In genomic region chr16:22163456-22163851, GRCm38 (mm10) we compare ENCODE assay signal across 8 mouse cellular contexts. TPM values are rescaled to one million over a fixed set of nuclear protein-coding genes. Genes with fewer than 3 reads are reported as not detected.
DNase-seq lines count a peak whose midpoint lies in the region; ATAC-seq and TF ChIP-seq lines count a peak whose summit lies in the region.

No protein-coding gene starts in this region.

- H3K9me3 ChIP-seq in E14TG2a.4 (ENCODE audit: low read length) = no peaks in the 10 kb centered on the region
- H3K9me3 ChIP-seq in forebrain, embryonic 11.5 days (ENCODE audit: control insufficient read depth, low read length) = no peaks in the 10 kb centered on the region
- no peaks in the 10 kb centered on the region for H3K9me3 ChIP-seq in hindbrain, embryonic 15.5 days
- H3K9me3 ChIP-seq in liver, embryonic 12.5 days (replicated peaks) = no peaks in the 10 kb centered on the region
- H3K9me3 ChIP-seq in neural tube, embryonic 11.5 days (ENCODE audit: control insufficient read depth, low read length) = no peaks in the 10 kb centered on the region

- 1% methylated on average over 25 of the region's 27 CpGs for WGBS in forebrain, embryonic 11.5 days
- 0% methylated on average over 27 of the region's 27 CpGs for WGBS in hindbrain, embryonic 15.5 days
- under 1% methylated on average over 26 of the region's 27 CpGs for WGBS in liver, embryonic 12.5 days (ENCODE audit: insufficient replicate concordance)
- WGBS in neural tube, embryonic 11.5 days = under 1% methylated on average over 25 of the region's 27 CpGs

- peaks cover 6% of the 10 kb centered on the region for H3K27me3 ChIP-seq in E14TG2a.4 (ENCODE audit: insufficient read depth, low read length)
- H3K27me3 ChIP-seq in forebrain, embryonic 11.5 days (ENCODE audit: control insufficient read depth, insufficient read depth, low read length) = no peaks in the 10 kb centered on the region
- H3K27me3 ChIP-seq in hindbrain, embryonic 15.5 days = no peaks in the 10 kb centered on the region
- H3K27me3 ChIP-seq in liver, embryonic 12.5 days (replicated peaks) = peaks cover 64% of the 10 kb centered on the region
- H3K27me3 ChIP-seq in neural tube, embryonic 11.5 days (ENCODE audit: control insufficient read depth, insufficient read depth, low read length) = no peaks in the 10 kb centered on the region

- peak; percentile 50 for DNase-seq in adrenal gland, postnatal 10 days
- no peak for DNase-seq in adrenal gland, postnatal 25 days
- DNase-seq in forebrain, embryonic 11.5 days (ENCODE audit: low spot score) = peak; percentile 80
- peak; percentile 75 for DNase-seq in neural tube, embryonic 11.5 days (ENCODE audit: low spot score)
- DNase-seq in spleen, adult 18-20 months = no peak

- H3K27ac ChIP-seq in forebrain, embryonic 11.5 days (ENCODE audit: low read depth, low read length) = peak overlapping the region; percentile 88
- peak overlapping the region; percentile 78 for H3K27ac ChIP-seq in hindbrain, embryonic 15.5 days (replicated peaks)
- peak overlapping the region; percentile 66; the same call in 1 of the 2 replicates for H3K27ac ChIP-seq in liver, embryonic 12.5 days
- peak overlapping the region; percentile 91 for H3K27ac ChIP-seq in neural tube, embryonic 11.5 days (ENCODE audit: low read depth, low read length)

- H3K4me2 ChIP-seq in forebrain, embryonic 11.5 days (ENCODE audit: low read depth, low read length, severe bottlenecking) = peak overlapping the region; percentile 83
- peak overlapping the region; percentile 93 for H3K4me2 ChIP-seq in hindbrain, embryonic 15.5 days
- peak overlapping the region; percentile 77 for H3K4me2 ChIP-seq in liver, embryonic 12.5 days
- H3K4me2 ChIP-seq in neural tube, embryonic 11.5 days (ENCODE audit: low read depth) = peak overlapping the region; percentile 91

- peak overlapping the region; percentile 90 for H3K4me3 ChIP-seq in E14TG2a.4 (replicated peaks; ENCODE audit: low read length)
- H3K4me3 ChIP-seq in forebrain, embryonic 11.5 days (ENCODE audit: low read depth, low read length) = peak overlapping the region; percentile 97
- H3K4me3 ChIP-seq in hindbrain, embryonic 15.5 days = peak overlapping the region; percentile 100
- H3K4me3 ChIP-seq in liver, embryonic 12.5 days = peak overlapping the region; percentile 67
- H3K4me3 ChIP-seq in neural tube, embryonic 11.5 days (ENCODE audit: low read depth, low read length) = peak overlapping the region; percentile 99

- H3K9ac ChIP-seq in forebrain, embryonic 11.5 days (ENCODE audit: low read length) = peak overlapping the region; percentile 99
- H3K9ac ChIP-seq in hindbrain, embryonic 15.5 days = peak overlapping the region; percentile 82
- peak overlapping the region; percentile 74; the same call in 1 of the 2 replicates for H3K9ac ChIP-seq in liver, embryonic 12.5 days
- H3K9ac ChIP-seq in neural tube, embryonic 11.5 days (ENCODE audit: low read length) = peak overlapping the region; percentile 94

- peak; percentile 70 for ATAC-seq in forebrain, embryonic 11.5 days (replicated peaks; ENCODE audit: low FRiP score)
- ATAC-seq in hindbrain, embryonic 15.5 days (ENCODE audit: low FRiP score, low read depth) = peak; percentile 74
- ATAC-seq in liver, embryonic 12.5 days = peak; percentile 24; the same call in 1 of the 2 replicates
- peak; percentile 69 for ATAC-seq in neural tube, embryonic 11.5 days (ENCODE audit: insufficient read depth, low FRiP score, low TSS enrichment)

- TF ChIP-seq CTCF in E14TG2a.4 (conservative IDR thresholded peaks at IDR 0.05; ENCODE audit: low read length) = no peak

- 0 out of 2 replicates have a peak, but pooled peaks cover 8% of the 10 kb centered on the region for H3K36me3 ChIP-seq in E14TG2a.4 (ENCODE audit: insufficient read depth, low read length)
- no peaks in the 10 kb centered on the region for H3K36me3 ChIP-seq in forebrain, embryonic 11.5 days (ENCODE audit: control insufficient read depth, insufficient read depth, low read length)
- H3K36me3 ChIP-seq in hindbrain, embryonic 15.5 days = no peaks in the 10 kb centered on the region
- H3K36me3 ChIP-seq in liver, embryonic 12.5 days = no peaks in the 10 kb centered on the region
- H3K36me3 ChIP-seq in neural tube, embryonic 11.5 days (ENCODE audit: control insufficient read depth, insufficient read depth, low read length) = no peaks in the 10 kb centered on the region

- peaks cover 39% of the 10 kb centered on the region for H3K4me1 ChIP-seq in E14TG2a.4 (replicated peaks; ENCODE audit: low read depth, low read length)
- peaks cover 2% of the 10 kb centered on the region; the same call in 1 of the 2 replicates for H3K4me1 ChIP-seq in forebrain, embryonic 11.5 days (replicated peaks; ENCODE audit: control insufficient read depth, insufficient read depth, low read length)
- peaks cover 26% of the 10 kb centered on the region for H3K4me1 ChIP-seq in hindbrain, embryonic 15.5 days (replicated peaks)
- peaks cover 11% of the 10 kb centered on the region; the same call in 1 of the 2 replicates for H3K4me1 ChIP-seq in liver, embryonic 12.5 days
- peaks cover 7% of the 10 kb centered on the region; the same call in 1 of the 2 replicates for H3K4me1 ChIP-seq in neural tube, embryonic 11.5 days (ENCODE audit: control insufficient read depth, insufficient read depth, low read length)

RNA-seq across cellular contexts. Expression of gene Igf2bp2, which starts 0.4 kb away (rescaled TPM):
- 10 to 100 TPM; 15.8 to 21.8 TPM for total RNA-seq in adrenal gland, postnatal 10 days (2021)
- total RNA-seq in adrenal gland, postnatal 25 days (2021) = 10.4 and 11.6 TPM in 2 replicates
- 155 and 169 TPM in 2 replicates for polyA plus RNA-seq in forebrain, embryonic 11.5 days (2014; fragmentation: Nextera tagmentation; extraction: Ambion mirVana)
- 18.6 and 20.3 TPM in 2 replicates for polyA plus RNA-seq in hindbrain, embryonic 15.5 days (2015; fragmentation: Nextera tagmentation; extraction: Ambion mirVana)
- 29.2 and 30.5 TPM in 2 replicates for polyA plus RNA-seq in liver, embryonic 12.5 days (2016; fragmentation: Nextera tagmentation; extraction: Ambion mirVana)
- polyA plus RNA-seq in neural tube, embryonic 11.5 days (2014; fragmentation: Nextera tagmentation; extraction: Ambion mirVana) = 141 and 143 TPM in 2 replicates

Comparison
In these comparisons a context has a peak if more than half of its experiments do, and no peak if none do; other contexts are left out.
1. DNase-seq: peak in adrenal gland, postnatal 10 days (single experiment), forebrain, embryonic 11.5 days (single experiment) and neural tube, embryonic 11.5 days (single experiment); none in adrenal gland, postnatal 25 days (single experiment) and spleen, adult 18-20 months (0 of 2).
2. ATAC-seq: peak in every context shown above with its lines; median percentile 74 in hindbrain, embryonic 15.5 days; 70 in forebrain, embryonic 11.5 days; 69 in neural tube, embryonic 11.5 days; 24 in liver, embryonic 12.5 days.
3. Peak in every context shown above with its lines, with median percentiles within 50 percentile points of each other: H3K4me3 ChIP-seq, H3K27ac ChIP-seq, H3K4me2 ChIP-seq and H3K9ac ChIP-seq.